Mouse (Mus musculus): ENCODE measurements at regions not wholly inside any gene's neighbourhood (a gene's known extent, or its start where the extent isn't known, plus 50 kb on each side); places are given as distances from the start of the nearest gene placed in this dataset.
A peak's percentile ranks its signal among the peaks of the same experiment; 100 is the strongest.
"Not testable (repeated sequence)": the region's sequence is repeated elsewhere in the genome, so short reads cannot be mapped to it uniquely, and the experiment has no call there.

DNA sequence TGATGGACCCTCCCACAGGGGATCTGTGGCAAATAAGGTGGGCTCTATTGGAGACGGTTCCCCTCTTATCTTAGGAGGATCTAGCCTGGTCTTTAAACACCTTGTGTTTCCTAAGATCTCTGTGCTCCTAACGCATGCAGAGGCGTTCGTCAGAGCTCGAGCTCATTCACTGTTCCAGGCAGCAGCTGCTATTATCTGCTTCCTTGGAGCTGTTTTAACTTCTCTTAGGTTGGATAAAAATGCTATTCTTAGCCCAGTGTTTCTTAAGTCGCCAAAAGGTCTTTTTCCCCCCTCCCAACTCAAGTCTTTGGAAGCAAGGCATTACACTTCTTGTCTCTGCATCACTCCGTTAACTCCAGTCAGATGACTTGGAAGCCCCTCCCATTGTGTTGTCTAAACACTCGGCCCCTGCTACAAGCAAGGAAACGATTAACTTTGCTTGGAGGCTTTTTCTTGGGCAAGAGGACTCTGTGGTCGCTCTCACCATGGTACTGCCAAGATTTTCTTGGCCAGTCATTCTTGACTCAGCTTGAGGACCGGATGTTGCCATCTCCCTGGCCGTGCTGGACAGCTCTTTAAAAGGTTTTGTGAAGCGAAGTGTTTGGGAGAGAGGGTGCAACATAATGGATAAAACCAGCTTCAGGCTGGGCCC is 185.6 kb downstream of the Diras2 start:
- Histone ChIP-seq H3K4me3 (ENCODE audit: low read depth, low read length) (no peak overlapping the region), H3K9ac (ENCODE audit: low read depth, low read length) (no peak overlapping the region)
- WGBS = 55% methylated on average over 13 of the region's 13 CpGs

DNA sequence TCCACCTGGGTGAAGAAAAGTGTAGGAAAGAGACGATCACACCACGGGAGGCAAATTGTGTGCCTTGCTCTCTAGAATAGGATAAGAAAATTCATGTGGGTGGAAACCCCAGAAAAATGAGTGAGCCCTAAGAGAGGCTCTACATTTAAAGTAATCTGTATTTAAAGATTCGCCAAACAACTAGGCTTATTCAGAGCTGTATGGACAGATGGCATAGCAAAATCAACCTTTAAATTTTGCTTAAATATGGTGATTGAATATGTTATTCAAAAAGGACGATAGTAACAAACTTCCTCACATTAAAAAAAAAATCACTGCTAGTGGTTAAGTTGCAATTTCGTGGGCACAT is 185.1 kb downstream of the Diras2 start:
- Histone ChIP-seq H3K9ac (ENCODE audit: low read depth, low read length) (no peak overlapping the region), H3K36me3 (ENCODE audit: control insufficient read depth, insufficient read depth) (no peaks in the 10 kb centered on the region), H3K27me3 (replicated peaks; ENCODE audit: control insufficient read depth, insufficient read depth, low read length) (no peaks in the 10 kb centered on the region), H3K4me1 (replicated peaks; ENCODE audit: control insufficient read depth, insufficient read depth, low read length) (no peaks in the 10 kb centered on the region), H3K4me3 (ENCODE audit: low read depth, low read length) (no peak overlapping the region), H3K4me2 (replicated peaks; ENCODE audit: low read depth) (no peak overlapping the region), H3K27ac (ENCODE audit: low read depth, low read length) (no peak overlapping the region), H3K9me3 (ENCODE audit: control insufficient read depth) (no peaks in the 10 kb centered on the region)
- 83% methylated on average over 5 of the region's 5 CpGs for WGBS
- ATAC-seq = no peak
- TF ChIP-seq CTCF (IDR thresholded peaks at IDR 0.05; ENCODE audit: low read depth) = no peak

More for the DNA sequence above, 185.6 kb downstream of the Diras2 start:
- H3K4me1 ChIP-seq (replicated peaks; ENCODE audit: control insufficient read depth, insufficient read depth, low read length) = no peaks in the 10 kb centered on the region
- TF ChIP-seq CTCF (IDR thresholded peaks at IDR 0.05; ENCODE audit: low read depth) = no peak
- no peak for ATAC-seq
- no peaks in the 10 kb centered on the region for H3K36me3 ChIP-seq (ENCODE audit: control insufficient read depth, insufficient read depth)
- no peaks in the 10 kb centered on the region for H3K27me3 ChIP-seq (replicated peaks; ENCODE audit: control insufficient read depth, insufficient read depth, low read length)
- no peak overlapping the region for H3K4me2 ChIP-seq (replicated peaks; ENCODE audit: low read depth)
- H3K9me3 ChIP-seq (ENCODE audit: control insufficient read depth) = no peaks in the 10 kb centered on the region
- H3K27ac ChIP-seq (ENCODE audit: low read depth, low read length) = no peak overlapping the region

DNA sequence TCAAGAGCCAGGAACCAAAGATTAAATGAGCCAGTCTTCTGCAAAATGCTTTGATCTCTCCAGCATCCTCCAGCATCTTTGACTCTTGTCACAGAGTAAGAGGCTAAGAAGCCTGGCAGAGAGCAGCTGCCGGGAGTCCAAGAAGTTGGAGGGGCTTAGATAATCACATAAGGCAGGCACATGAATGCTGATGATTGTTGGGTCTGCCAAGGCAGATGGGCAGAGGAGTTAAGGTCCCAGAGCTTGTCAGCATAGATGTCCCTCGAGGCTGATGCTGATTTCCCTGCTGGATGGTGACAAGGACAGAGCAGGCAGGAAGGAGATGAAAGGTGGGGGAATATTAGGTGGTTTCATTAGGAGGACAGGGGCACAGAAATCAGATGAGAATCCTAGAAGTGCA is 183.4 kb downstream of the Diras2 start:
- Histone ChIP-seq H3K4me1 (replicated peaks; ENCODE audit: control insufficient read depth, insufficient read depth, low read length) (no peaks in the 10 kb centered on the region), H3K27ac (ENCODE audit: low read depth, low read length) (no peak overlapping the region), H3K9me3 (ENCODE audit: control insufficient read depth) (no peaks in the 10 kb centered on the region), H3K4me3 (ENCODE audit: low read depth, low read length) (no peak overlapping the region), H3K27me3 (replicated peaks; ENCODE audit: control insufficient read depth, insufficient read depth, low read length) (no peaks in the 10 kb centered on the region), H3K36me3 (ENCODE audit: control insufficient read depth, insufficient read depth) (no peaks in the 10 kb centered on the region), H3K9ac (ENCODE audit: low read depth, low read length) (no peak overlapping the region), H3K4me2 (replicated peaks; ENCODE audit: low read depth) (no peak overlapping the region)
- no peak for TF ChIP-seq CTCF (IDR thresholded peaks at IDR 0.05; ENCODE audit: low read depth)
- no peak for ATAC-seq
- 63% methylated on average over 2 of the region's 2 CpGs for WGBS

DNA sequence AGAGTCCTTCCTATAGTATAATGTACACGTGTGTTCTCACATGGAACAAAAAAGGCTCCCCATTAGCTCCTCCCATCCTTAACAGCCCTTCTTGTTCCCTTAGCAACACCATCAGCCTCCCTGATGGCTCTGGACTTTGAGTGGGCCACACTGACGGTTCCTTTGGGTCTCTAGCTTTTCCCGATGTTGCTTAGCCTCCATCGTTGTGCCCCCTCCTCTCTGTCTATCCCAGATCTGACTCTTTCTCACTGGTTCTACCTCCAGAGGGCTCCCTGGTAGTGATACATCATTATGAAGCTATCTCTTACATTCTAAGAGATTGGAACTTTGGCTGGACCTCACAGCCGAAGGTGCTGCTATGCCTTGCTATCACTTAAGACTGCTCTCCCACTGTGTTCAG is 181.5 kb downstream of the Diras2 start:
- no peaks in the 10 kb centered on the region for H3K36me3 ChIP-seq (ENCODE audit: control insufficient read depth, insufficient read depth)
- 84% methylated on average over 5 of the region's 5 CpGs for WGBS
- TF ChIP-seq CTCF (IDR thresholded peaks at IDR 0.05; ENCODE audit: low read depth) = no peak

DNA sequence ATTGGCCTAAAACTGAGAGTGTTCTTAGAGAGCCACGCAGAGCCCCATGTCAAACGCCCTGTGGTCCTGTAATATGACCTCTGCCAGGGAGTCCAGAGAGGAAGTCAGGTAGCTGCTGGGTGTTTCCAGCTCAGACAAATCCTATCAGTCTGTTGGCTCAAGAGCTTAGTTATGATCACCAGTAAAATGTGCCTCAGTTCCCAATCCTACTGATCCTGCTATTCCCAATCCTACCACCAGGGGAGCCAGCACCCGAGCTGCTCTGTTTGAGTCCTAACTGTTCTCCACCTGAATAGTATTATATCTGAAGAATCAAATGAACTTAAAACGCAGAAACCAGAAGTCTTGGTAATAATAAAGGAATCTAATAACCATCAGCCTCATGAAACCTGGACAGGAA is 178.5 kb downstream of the Diras2 start:
- 69% methylated on average over 4 of the region's 4 CpGs for WGBS
- Histone ChIP-seq H3K4me1 (replicated peaks; ENCODE audit: control insufficient read depth, insufficient read depth, low read length) (no peaks in the 10 kb centered on the region), H3K36me3 (ENCODE audit: control insufficient read depth, insufficient read depth) (no peaks in the 10 kb centered on the region), H3K9ac (ENCODE audit: low read depth, low read length) (no peak overlapping the region), H3K4me3 (ENCODE audit: low read depth, low read length) (no peak overlapping the region), H3K27me3 (replicated peaks; ENCODE audit: control insufficient read depth, insufficient read depth, low read length) (no peaks in the 10 kb centered on the region), H3K4me2 (replicated peaks; ENCODE audit: low read depth) (no peak overlapping the region), H3K27ac (ENCODE audit: low read depth, low read length) (no peak overlapping the region), H3K9me3 (ENCODE audit: control insufficient read depth) (no peaks in the 10 kb centered on the region)
- no peak for ATAC-seq
- TF ChIP-seq CTCF (IDR thresholded peaks at IDR 0.05; ENCODE audit: low read depth) = peak; percentile 78

More for the DNA sequence above, 181.5 kb downstream of the Diras2 start:
- Histone ChIP-seq H3K4me3 (ENCODE audit: low read depth, low read length) (no peak overlapping the region), H3K4me2 (replicated peaks; ENCODE audit: low read depth) (no peak overlapping the region), H3K27me3 (replicated peaks; ENCODE audit: control insufficient read depth, insufficient read depth, low read length) (no peaks in the 10 kb centered on the region), H3K27ac (ENCODE audit: low read depth, low read length) (no peak overlapping the region), H3K9ac (ENCODE audit: low read depth, low read length) (no peak overlapping the region), H3K9me3 (ENCODE audit: control insufficient read depth) (no peaks in the 10 kb centered on the region), H3K4me1 (replicated peaks; ENCODE audit: control insufficient read depth, insufficient read depth, low read length) (no peaks in the 10 kb centered on the region)
- no peak for ATAC-seq

DNA sequence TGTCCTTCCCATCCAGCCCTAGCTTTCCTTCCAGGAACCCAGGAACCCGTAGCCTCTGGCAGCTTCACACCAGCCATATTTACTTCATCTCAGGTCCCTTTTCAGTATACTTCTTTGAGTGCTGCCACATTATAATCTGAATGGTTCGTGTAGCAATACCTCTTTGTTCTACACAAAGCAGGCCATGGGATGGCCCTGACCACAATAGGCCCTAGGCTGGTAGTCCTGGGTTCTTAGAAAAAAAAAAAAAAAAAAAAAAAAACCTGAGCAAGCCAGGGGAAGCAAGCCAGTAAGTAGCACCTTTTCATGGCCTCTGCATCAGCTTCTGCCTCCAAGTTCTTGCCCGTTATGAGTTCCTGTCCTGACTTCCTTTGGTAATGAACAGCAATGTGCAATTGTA is 177.6 kb downstream of the Diras2 start:
- Histone ChIP-seq H3K9ac (ENCODE audit: low read depth, low read length) (no peak overlapping the region), H3K27ac (ENCODE audit: low read depth, low read length) (no peak overlapping the region), H3K4me2 (replicated peaks; ENCODE audit: low read depth) (no peak overlapping the region), H3K27me3 (replicated peaks; ENCODE audit: control insufficient read depth, insufficient read depth, low read length) (no peaks in the 10 kb centered on the region), H3K4me1 (replicated peaks; ENCODE audit: control insufficient read depth, insufficient read depth, low read length) (no peaks in the 10 kb centered on the region), H3K4me3 (ENCODE audit: low read depth, low read length) (no peak overlapping the region), H3K9me3 (ENCODE audit: control insufficient read depth) (no peaks in the 10 kb centered on the region), H3K36me3 (ENCODE audit: control insufficient read depth, insufficient read depth) (no peaks in the 10 kb centered on the region)
- no peak for TF ChIP-seq CTCF (IDR thresholded peaks at IDR 0.05; ENCODE audit: low read depth)
- ATAC-seq = no peak
- 80% methylated on average over 3 of the region's 3 CpGs for WGBS

DNA sequence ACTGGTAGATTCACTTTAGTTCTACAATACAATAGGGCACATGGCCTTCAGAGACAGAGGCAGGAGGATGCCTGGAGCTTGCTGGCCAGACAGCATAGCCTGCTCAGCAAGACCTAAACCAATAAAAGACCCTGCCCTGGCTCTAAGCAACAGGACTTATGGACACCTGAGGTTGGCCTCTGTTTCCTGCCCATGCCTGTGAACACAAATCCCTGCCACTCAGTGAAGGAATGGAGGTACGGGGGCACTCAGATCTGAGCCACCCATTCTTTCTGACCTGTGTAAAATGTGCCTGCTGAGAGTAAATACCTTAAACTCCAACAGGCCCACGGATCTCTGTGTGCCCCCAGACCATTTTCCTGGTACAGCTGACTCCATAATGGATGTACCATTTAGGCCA is 177.1 kb downstream of the Diras2 start:
- Histone ChIP-seq H3K4me1 (replicated peaks; ENCODE audit: control insufficient read depth, insufficient read depth, low read length) (no peaks in the 10 kb centered on the region), H3K4me2 (replicated peaks; ENCODE audit: low read depth) (no peak overlapping the region), H3K9ac (ENCODE audit: low read depth, low read length) (no peak overlapping the region), H3K27ac (ENCODE audit: low read depth, low read length) (no peak overlapping the region), H3K36me3 (ENCODE audit: control insufficient read depth, insufficient read depth) (no peaks in the 10 kb centered on the region), H3K27me3 (replicated peaks; ENCODE audit: control insufficient read depth, insufficient read depth, low read length) (no peaks in the 10 kb centered on the region), H3K4me3 (ENCODE audit: low read depth, low read length) (no peak overlapping the region), H3K9me3 (ENCODE audit: control insufficient read depth) (no peaks in the 10 kb centered on the region)
- 66% methylated on average over 2 of the region's 2 CpGs for WGBS
- no peak for ATAC-seq
- TF ChIP-seq CTCF (IDR thresholded peaks at IDR 0.05; ENCODE audit: low read depth) = no peak

DNA sequence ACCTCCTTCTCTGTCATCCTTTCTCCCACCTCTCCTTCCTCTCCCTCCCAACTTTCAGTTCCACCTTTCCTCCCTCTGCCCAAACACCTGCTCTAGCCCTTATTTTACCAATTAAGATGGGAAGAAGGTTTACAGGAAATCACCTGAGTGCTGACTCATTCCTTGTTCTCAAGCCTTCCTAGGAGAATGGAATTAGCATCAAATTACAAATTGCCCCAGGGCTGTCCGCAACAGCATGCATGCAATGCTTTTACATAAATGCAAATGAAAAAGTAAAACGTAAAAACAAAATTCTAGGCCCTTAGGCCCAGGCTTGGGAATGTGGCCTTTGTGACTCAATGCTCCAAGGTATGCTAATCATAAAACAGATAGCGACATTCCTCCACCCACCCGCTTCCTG is 175.2 kb downstream of the Diras2 start:
- not testable (repeated sequence) for H3K27ac ChIP-seq (ENCODE audit: low read depth, low read length); H3K9ac ChIP-seq (ENCODE audit: low read depth, low read length); H3K9me3 ChIP-seq (ENCODE audit: control insufficient read depth); H3K36me3 ChIP-seq (ENCODE audit: control insufficient read depth, insufficient read depth); H3K27me3 ChIP-seq (replicated peaks; ENCODE audit: control insufficient read depth, insufficient read depth, low read length); H3K4me3 ChIP-seq (ENCODE audit: low read depth, low read length); H3K4me1 ChIP-seq (replicated peaks; ENCODE audit: control insufficient read depth, insufficient read depth, low read length); ATAC-seq; H3K4me2 ChIP-seq (replicated peaks; ENCODE audit: low read depth)
- WGBS = 97% methylated on average over 4 of the region's 4 CpGs

DNA sequence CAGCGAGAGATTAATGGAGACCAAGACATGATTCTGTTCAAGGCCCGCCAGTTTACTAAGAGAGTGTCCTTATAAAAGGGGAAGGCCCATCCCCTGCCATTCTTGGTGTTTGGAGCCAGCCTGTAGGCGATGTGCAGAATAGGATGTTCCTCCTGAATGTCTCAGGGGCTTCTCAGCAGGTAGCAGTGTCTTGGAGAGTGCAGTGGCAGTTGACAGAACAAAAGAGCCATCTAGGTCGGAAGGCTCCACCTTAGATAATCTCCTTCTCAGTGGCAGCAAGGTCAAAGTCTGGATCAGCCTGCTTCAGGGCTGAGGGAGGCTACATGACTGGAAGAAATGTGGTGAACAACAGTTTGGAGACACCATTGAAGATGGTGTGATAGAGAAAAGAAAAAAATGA is 171.7 kb downstream of the Diras2 start:
- not testable (repeated sequence) for H3K4me1 ChIP-seq (replicated peaks; ENCODE audit: control insufficient read depth, insufficient read depth, low read length); H3K9ac ChIP-seq (ENCODE audit: low read depth, low read length); H3K4me3 ChIP-seq (ENCODE audit: low read depth, low read length); H3K27me3 ChIP-seq (replicated peaks; ENCODE audit: control insufficient read depth, insufficient read depth, low read length); H3K36me3 ChIP-seq (ENCODE audit: control insufficient read depth, insufficient read depth); H3K9me3 ChIP-seq (ENCODE audit: control insufficient read depth); H3K27ac ChIP-seq (ENCODE audit: low read depth, low read length); ATAC-seq; H3K4me2 ChIP-seq (replicated peaks; ENCODE audit: low read depth)
- 71% methylated on average over 4 of the region's 4 CpGs for WGBS
